Mouse (Mus musculus): Measurements from ENCODE around the gene Cacna1c. TPM values are rescaled to one million over a fixed set of nuclear protein-coding genes. Genes with fewer than 3 reads are reported as not detected.

Cacna1c gene
- total RNA-seq, 2 experiments from 2014 or later, result 201 to 225 TPM

GRCm38 (mm10) chr6:118673974-118674695, 522.1 kb downstream of the Cacna1c start:
- no peak for DNase-seq

GRCm38 (mm10) chr6:118653331-118653730, 542.9 kb downstream of the Cacna1c start:
- no peak for DNase-seq

- no peak for DNase-seq
Observed at GRCm38 (mm10) chr6:118649121-118649783, 547.0 kb downstream of the Cacna1c start.

GRCm38 (mm10) chr6:118646265-118647061, 549.8 kb downstream of the Cacna1c start:
- DNase-seq, result peak; percentile 56 to 81

- peak; percentile 38 to 58 for DNase-seq
Observed at GRCm38 (mm10) chr6:118644866-118645265, 551.4 kb downstream of the Cacna1c start.

- no peak for DNase-seq
Observed at GRCm38 (mm10) chr6:118643541-118643940, 552.7 kb downstream of the Cacna1c start.

GRCm38 (mm10) chr6:118641671-118642325, 554.4 kb downstream of the Cacna1c start:
- no peak for DNase-seq

GRCm38 (mm10) chr6:118639816-118640215, 556.4 kb downstream of the Cacna1c start:
- no peak for DNase-seq

GRCm38 (mm10) chr6:118638911-118639310, 557.3 kb downstream of the Cacna1c start:
- DNase-seq, result no peak

- no peak for DNase-seq
Observed at GRCm38 (mm10) chr6:118632491-118632890, 563.7 kb downstream of the Cacna1c start.

GRCm38 (mm10) chr6:118630006-118630405, 566.2 kb downstream of the Cacna1c start:
- DNase-seq, result no peak

GRCm38 (mm10) chr6:118626246-118626645, 570.0 kb downstream of the Cacna1c start:
- DNase-seq, result no peak

GRCm38 (mm10) chr6:118623609-118624008, 572.6 kb downstream of the Cacna1c start:
- no peak for DNase-seq

GRCm38 (mm10) chr6:118621866-118622265, 574.4 kb downstream of the Cacna1c start:
- no peak for DNase-seq

GRCm38 (mm10) chr6:118621406-118621805, 574.8 kb downstream of the Cacna1c start:
- no peak for DNase-seq

GRCm38 (mm10) chr6:118608906-118609305, 587.3 kb downstream of the Cacna1c start:
- no peak for DNase-seq

- no peak for DNase-seq
Observed at GRCm38 (mm10) chr6:118605974-118606373, 590.2 kb downstream of the Cacna1c start.

GRCm38 (mm10) chr6:118603825-118604224, 592.4 kb downstream of the Cacna1c start:
- no peak for DNase-seq

- no peak for DNase-seq
Observed at GRCm38 (mm10) chr6:118595681-118596055, 600.5 kb downstream of the Cacna1c start.

GRCm38 (mm10) chr6:118594833-118595680, 601.2 kb downstream of the Cacna1c start:
- no peak for DNase-seq

- no peak for DNase-seq
Observed at GRCm38 (mm10) chr6:118594070-118594469, 602.1 kb downstream of the Cacna1c start.
